Mouse (Mus musculus): ENCODE data around the gene Gnai1.

DNA sequence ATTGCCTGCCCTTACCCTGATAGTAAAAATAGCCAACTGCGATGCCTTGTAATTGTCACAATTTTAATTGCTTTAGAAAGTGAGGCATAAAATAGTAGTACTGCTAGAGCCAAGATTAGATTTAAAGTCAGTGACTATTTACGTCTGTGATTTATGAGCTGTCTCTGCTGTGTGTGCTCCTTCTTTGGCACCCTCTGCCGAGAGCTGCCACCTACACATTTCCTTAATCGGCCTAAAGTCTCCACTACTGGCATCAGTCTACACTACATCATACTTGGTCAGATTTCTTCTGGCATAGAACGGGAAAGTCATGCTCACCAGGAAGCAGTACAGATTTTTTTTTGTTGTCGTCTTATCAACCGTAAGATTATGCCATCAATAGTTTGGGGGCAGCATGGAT lies 131.3 kb downstream of the Gnai1 start:
- TF ChIP-seq POLR2A (IDR thresholded peaks at IDR 0.05; ENCODE audit: low read depth, low read length): no peak
- TF ChIP-seq CTCF (IDR thresholded peaks at IDR 0.05; ENCODE audit: extremely low read depth, insufficient read length, insufficient replicate concordance, low read depth, low read length): no peak
